Mouse (Mus musculus): ENCODE data around the gene Cacna1e.

- no peak for TF ChIP-seq CTCF (IDR thresholded peaks at IDR 0.05)
- no peak for TF ChIP-seq EP300 (IDR thresholded peaks at IDR 0.05)
These were observed 61.2 kb downstream of the Cacna1e start for GRCm38 (mm10) chr1:154823098-154823497.

All from lung, postnatal 0 days (tissue).